Mouse (Mus musculus) lung, adult 2 months (tissue): ENCODE results near the gene Hspb1. TPM values are rescaled to one million over a fixed set of nuclear protein-coding genes. Genes with fewer than 3 reads are reported as not detected.

Source experiments
- DNase-seq: peaks from one replicate; pipeline ENCODE4 v3.0.0; 2022
- H3K4me1 ChIP-seq: fragments of 200-500 bp; 2 replicates; pipeline ENCODE4 v1.6.1; 2011; ENCODE audit warnings: low read length; ENCODE audit not compliant: control insufficient read depth, insufficient read depth
- H3K4me3 ChIP-seq: fragments of 200-500 bp; replicated peaks from 2 replicates; pipeline ENCODE3; 2011; ENCODE audit warnings: low read depth, mild to moderate bottlenecking, control low read depth, low read length; ENCODE audit errors: extremely low read depth
- CTCF ChIP-seq: fragments of 200-500 bp; IDR thresholded peaks from 2 replicates; pipeline ENCODE4 v1.5.1; 2011; ENCODE audit warnings: mild to moderate bottlenecking, low read length, control low read depth; ENCODE audit not compliant: insufficient read depth
- POLR2A ChIP-seq: fragments of 200-500 bp; IDR thresholded peaks from 2 replicates; pipeline ENCODE4 v1.6.1; 2011; ENCODE audit warnings: low read depth, mild to moderate bottlenecking, control low read depth, low read length, borderline replicate concordance; ENCODE audit errors: extremely low read depth
- WGBS: fragments of 180-500 bp; shearing (Covaris S2); methylation state at CpG from one replicate; pipeline ENCODE4 v1.1.7; 2018; 5-methylcytosine and 5-hydroxymethylcytosine counted together
- polyA plus RNA-seq: library from polyadenylated mRNA; depleted of rRNA; stranded (reverse); fragments of >200 nt; gene quantifications from 2 replicates; pipeline ENCODE4 v1.2.3, GENCODE M21; 2012

The Hspb1 gene
- polyA plus RNA-seq, 1 experiment = 589 TPM

DNA sequence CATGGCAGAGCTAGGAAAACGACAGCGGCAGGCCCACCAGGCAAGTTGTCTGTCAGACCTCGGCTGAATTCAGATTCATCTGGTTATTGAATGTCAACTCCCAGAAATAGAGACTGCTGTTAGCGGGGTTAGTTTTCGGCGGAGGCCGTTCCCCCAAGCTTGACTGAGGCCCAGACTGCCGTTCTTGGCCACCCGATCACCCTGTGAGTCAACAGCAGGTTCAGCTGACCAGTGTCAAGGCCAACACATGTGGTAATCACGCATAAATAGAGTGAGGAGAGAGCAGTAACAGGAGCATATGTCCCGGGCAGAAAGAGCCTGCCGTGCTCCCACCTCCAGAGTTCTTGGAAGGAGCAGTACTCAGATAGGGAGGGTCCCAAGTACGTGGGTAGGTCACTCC lies 19.5 kb downstream of the Hspb1 start:
- DNase-seq = no peak
- TF ChIP-seq POLR2A = no peak
- no peak for TF ChIP-seq CTCF
- WGBS = 49% methylated on average over 13 of the region's 13 CpGs
- Histone ChIP-seq H3K4me3 (no peak overlapping the region), H3K4me1 (peaks cover 16% of the 10 kb centered on the region)

DNA sequence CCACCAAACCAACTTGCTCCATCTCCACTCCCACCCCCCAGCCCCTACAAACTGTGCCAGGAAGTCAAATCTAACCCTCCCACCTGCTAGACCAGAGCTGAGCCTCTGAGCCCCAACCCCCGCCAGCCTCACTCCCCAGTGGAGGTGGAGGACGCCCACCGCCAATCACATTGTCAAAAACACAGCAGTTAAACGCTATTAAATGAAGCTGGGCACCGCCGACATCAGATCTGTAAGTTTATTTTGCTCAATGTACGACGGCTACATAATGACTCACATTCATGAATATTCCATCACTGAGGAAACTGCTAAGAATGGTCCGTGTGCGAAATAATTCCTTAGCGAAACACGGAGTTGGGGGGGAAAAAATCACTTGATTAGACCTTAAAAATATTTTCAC lies 20.5 kb downstream of the Hspb1 start:
- WGBS = 83% methylated on average over 12 of the region's 12 CpGs
- no peak for DNase-seq
- H3K4me3 ChIP-seq = no peak overlapping the region
- TF ChIP-seq POLR2A (no peak), CTCF (no peak)
- peaks cover 16% of the 10 kb centered on the region for H3K4me1 ChIP-seq

DNA sequence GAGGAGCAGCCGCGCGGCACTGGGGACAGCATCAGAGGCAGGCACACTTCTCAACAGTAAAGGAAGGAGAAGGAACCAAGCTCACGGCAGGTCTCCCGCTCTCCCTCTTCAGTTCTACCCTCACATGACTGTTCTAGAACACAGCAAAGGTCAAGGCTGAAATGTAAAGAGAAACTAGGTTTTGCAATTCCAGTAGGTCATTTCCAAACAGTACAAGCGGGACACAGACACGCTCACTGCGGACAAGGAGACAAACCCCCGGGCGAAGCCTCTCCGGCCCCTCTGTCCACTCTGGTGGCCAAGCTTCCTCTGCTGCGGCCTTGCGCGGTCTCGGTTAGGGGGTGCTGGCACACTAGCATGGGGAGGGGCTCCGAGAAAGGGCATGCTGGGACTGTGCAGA lies 21.3 kb downstream of the Hspb1 start:
- Histone ChIP-seq H3K4me1 (peaks cover 20% of the 10 kb centered on the region), H3K4me3 (no peak overlapping the region)
- TF ChIP-seq POLR2A (no peak), CTCF (no peak)
- 75% methylated on average over 16 of the region's 16 CpGs for WGBS
- DNase-seq = no peak

DNA sequence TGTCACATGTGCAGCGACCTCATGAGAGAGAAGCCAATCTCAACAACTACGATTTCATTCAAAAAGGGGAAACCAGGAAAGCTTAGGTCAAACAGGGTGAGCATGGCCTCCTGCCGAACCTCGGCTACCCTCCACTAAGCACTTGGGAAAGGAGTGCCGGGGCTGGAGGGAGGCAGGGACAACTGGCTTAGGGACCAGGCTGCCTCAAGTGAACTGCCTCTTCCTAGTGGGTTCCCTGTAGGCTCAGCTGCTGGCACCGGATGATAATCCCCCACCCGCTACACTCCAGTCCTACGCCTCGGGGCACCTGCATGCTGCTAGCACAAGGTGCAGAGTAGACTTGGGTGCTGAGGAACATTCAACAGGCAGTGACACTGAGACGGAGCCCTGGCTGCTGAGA lies 21.9 kb downstream of the Hspb1 start:
- H3K4me1 ChIP-seq = peaks cover 24% of the 10 kb centered on the region
- 65% methylated on average over 10 of the region's 10 CpGs for WGBS
- H3K4me3 ChIP-seq = no peak overlapping the region
- DNase-seq = no peak
- TF ChIP-seq CTCF = no peak

DNA sequence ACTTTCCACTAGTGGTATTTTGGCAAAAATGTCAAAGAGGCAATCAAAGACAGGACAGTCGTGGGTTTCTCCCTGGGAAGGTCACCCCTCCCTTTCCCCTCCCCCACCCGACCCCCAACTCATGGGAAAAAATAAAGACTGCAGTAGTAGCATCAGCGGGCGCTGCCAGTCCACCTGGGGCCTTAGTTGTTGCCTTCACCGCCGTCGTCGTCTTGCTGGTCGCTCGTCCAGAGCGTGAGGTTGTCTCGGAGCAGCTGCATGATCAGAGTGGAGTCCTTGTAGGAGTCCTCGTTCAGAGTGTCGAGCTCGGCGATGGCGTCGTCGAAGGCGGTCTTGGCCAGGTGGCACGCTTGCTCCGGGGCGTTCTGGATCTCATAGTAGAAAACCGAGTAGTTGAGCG lies 23.1 kb downstream of the Hspb1 start:
- H3K4me1 ChIP-seq = peaks cover 28% of the 10 kb centered on the region
- 88% methylated on average over 25 of the region's 25 CpGs for WGBS
- TF ChIP-seq POLR2A (no peak), CTCF (no peak)
- DNase-seq = no peak
- no peak overlapping the region for H3K4me3 ChIP-seq

DNA sequence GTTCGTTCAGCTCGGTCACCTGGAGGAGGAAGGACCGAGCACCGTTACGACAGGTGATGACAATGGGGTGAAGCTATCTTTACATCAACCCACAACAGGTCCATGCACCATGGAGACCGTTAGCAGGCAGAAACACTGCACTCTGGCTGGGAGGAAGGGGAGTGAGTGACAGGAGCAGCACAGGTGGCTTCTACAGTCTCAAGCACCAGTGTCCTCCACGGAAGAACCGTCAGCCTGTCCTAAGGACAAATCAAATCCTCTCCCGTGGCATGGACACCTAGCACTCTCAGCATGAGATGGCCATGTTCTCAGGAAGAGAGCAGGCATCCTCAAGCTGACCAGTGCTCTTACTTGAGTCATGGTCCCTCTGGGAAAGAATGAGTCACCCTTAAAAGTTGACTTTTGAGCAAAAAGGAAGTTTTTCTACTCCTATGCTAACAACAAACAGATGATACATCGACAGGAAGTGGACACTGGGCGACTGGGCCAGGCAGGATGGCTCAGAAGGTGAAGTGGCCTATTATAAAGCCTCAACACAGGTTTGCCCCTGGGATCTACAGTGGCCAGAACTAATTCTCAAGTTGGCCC lies 24.0 kb downstream of the Hspb1 start:
- Histone ChIP-seq H3K4me1 (peaks cover 33% of the 10 kb centered on the region), H3K4me3 (no peak overlapping the region)
- DNase-seq = no peak
- 72% methylated on average over 11 of the region's 11 CpGs for WGBS
- TF ChIP-seq CTCF = no peak
- TF ChIP-seq POLR2A = no peak

DNA sequence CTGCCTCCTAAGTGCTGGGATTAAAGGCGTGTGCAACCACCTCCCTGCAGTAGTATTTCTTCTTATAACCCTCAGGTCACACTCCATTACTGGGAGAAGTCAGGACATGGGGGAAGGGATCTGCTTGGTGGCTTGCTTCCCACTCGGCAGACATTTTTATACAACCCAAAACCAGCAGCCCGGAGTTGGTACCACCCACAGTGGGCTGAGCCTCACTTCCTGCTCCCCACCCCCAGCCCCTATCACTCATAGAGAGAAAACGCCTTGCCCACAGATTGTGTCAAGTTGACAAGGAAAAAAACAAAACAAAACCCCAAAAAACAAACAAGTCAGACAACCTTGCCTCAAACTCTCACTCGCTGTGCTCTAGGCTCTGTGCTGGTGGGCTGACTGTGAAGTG lies 25.5 kb downstream of the Hspb1 start:
- DNase-seq = no peak
- WGBS = 34% methylated on average over 5 of the region's 5 CpGs
- no peak for TF ChIP-seq CTCF
- no peak for TF ChIP-seq POLR2A
- peaks cover 34% of the 10 kb centered on the region for H3K4me1 ChIP-seq
- H3K4me3 ChIP-seq = no peak overlapping the region

DNA sequence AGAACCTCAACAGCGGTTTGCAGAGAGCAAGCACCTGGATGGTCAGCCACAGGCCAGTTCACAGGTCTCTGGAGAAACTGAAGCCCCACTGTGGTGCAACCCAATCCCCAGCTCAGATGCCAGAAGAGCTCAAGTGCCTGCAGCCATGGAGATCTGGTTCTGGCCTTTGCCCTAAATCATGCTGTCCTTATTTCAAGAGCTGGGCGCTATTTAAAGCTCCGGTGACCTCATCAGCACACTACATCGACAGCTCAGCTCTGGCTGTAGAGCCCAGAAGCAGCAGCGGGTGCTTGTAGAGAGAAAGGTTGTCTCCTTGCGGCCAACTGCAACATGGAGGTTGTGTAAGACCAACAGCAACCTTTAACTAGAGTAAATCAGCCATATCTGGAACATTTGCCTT lies 26.4 kb downstream of the Hspb1 start:
- peaks cover 31% of the 10 kb centered on the region for H3K4me1 ChIP-seq
- TF ChIP-seq POLR2A (no peak), CTCF (no peak)
- 54% methylated on average over 6 of the region's 6 CpGs for WGBS
- no peak overlapping the region for H3K4me3 ChIP-seq
- DNase-seq = peak; percentile 48

DNA sequence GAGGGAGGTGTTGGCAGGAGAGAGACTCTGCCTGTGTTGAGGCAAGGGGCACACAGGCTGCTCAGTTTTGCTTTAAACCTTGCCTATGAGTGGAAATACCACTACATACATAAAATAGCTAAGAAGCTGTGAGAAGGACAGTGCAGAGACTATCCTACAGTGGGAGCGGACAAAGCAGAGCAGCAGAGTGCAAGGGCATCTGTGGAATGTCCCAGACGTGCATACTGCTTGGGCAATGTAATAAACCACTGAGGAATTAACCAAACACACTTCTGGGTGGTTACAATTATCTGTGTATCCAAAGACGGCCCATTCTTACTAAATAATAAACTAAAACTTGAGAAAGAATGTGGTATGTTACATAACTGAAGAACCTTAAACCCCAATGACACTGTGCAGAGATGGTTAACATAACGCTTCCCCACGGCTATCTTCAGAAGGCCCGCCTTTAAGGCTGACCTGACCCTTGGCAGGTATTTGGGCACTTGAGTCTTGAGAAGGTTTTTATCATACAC lies 28.4 kb downstream of the Hspb1 start:
- TF ChIP-seq CTCF (no peak), POLR2A (no peak)
- Histone ChIP-seq H3K4me3 (no peak overlapping the region), H3K4me1 (peaks cover 24% of the 10 kb centered on the region)
- 54% methylated on average over 6 of the region's 6 CpGs for WGBS
- DNase-seq = no peak

DNA sequence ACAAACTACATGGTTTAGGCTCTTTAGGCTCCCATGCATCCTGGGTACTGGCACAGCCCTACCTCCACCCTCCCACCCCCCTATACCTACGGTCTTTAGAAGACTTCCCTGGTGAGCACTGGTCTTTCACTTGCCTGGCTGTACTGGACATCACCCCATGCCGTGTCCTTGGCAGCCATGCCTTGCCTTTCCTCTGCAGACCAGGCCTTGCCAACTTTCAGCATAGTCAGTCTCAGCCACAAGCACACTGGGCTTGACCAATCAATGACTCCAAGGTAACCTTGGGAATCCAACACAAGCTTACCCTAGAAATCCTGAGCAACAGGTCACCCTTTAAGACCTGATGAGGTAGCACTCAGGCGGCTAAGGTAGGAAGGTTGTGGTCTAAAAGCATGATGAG lies 28.9 kb downstream of the Hspb1 start:
- H3K4me3 ChIP-seq = no peak overlapping the region
- TF ChIP-seq POLR2A = no peak
- TF ChIP-seq CTCF = no peak
- H3K4me1 ChIP-seq = peaks cover 24% of the 10 kb centered on the region
- 70% methylated on average over 3 of the region's 3 CpGs for WGBS
- DNase-seq = no peak
